Mouse (Mus musculus) neural tube, embryonic 15.5 days (tissue): ENCODE data around the gene Fosb. TPM values are rescaled to one million over a fixed set of nuclear protein-coding genes. Genes with fewer than 3 reads are reported as not detected.

Experiments
- ATAC-seq: fragments of 200-750 bp; cut with Nextera tagmentation; 2 replicates; pipeline ENCODE4 v1.8.0; 2017; ENCODE audit warnings: mild to moderate bottlenecking, moderate TSS enrichment, moderate library complexity; ENCODE audit not compliant: low FRiP score
- H3K27ac ChIP-seq: fragments of 300-500 bp; sonication (generic); replicated peaks from 2 replicates; pipeline ENCODE4 v1.5.1; 2015; ENCODE audit warnings: mild to moderate bottlenecking, inconsistent platforms
- H3K27me3 ChIP-seq: fragments of 300-500 bp; sonication (generic); replicated peaks from 2 replicates; pipeline ENCODE4 v1.6.1; 2015; ENCODE audit warnings: inconsistent platforms
- H3K36me3 ChIP-seq: fragments of 300-500 bp; sonication (generic); 2 replicates; pipeline ENCODE4 v1.6.1; 2015; ENCODE audit warnings: inconsistent platforms
- H3K4me1 ChIP-seq: fragments of 300-500 bp; sonication (generic); 2 replicates; pipeline ENCODE4 v1.6.1; 2015; ENCODE audit warnings: inconsistent platforms
- H3K4me2 ChIP-seq: fragments of 300-500 bp; sonication (generic); 2 replicates; pipeline ENCODE4 v1.6.1; 2015; ENCODE audit warnings: inconsistent platforms, mild to moderate bottlenecking, moderate library complexity
- H3K4me3 ChIP-seq: fragments of 300-500 bp; sonication (generic); replicated peaks from 2 replicates; pipeline ENCODE4 v1.5.1; 2015; ENCODE audit warnings: mild to moderate bottlenecking, inconsistent platforms
- H3K9ac ChIP-seq: fragments of 300-500 bp; sonication (generic); replicated peaks from 2 replicates; pipeline ENCODE4 v1.6.1; 2015; ENCODE audit warnings: mild to moderate bottlenecking, inconsistent platforms
- H3K9me3 ChIP-seq: fragments of 300-500 bp; sonication (generic); replicated peaks from 2 replicates; pipeline ENCODE4 v1.6.1; 2016; ENCODE audit warnings: inconsistent platforms
- WGBS: fragments of 180-500 bp; shearing (Covaris S2); methylation state at CpG from one replicate; pipeline ENCODE4 v1.1.7; 2015; ENCODE audit warnings: mixed read lengths; 5-methylcytosine and 5-hydroxymethylcytosine counted together
- polyA plus RNA-seq: library from polyadenylated mRNA; unstranded; fragments of >200 nt; fragmentation: Nextera tagmentation; extraction: Ambion mirVana; gene quantifications from 2 replicates; pipeline ENCODE4 v1.2.1, GENCODE M21; 2015

Fosb gene
- polyA plus RNA-seq, 1 experiment from 2014 or later, result 0.09 TPM

DNA sequence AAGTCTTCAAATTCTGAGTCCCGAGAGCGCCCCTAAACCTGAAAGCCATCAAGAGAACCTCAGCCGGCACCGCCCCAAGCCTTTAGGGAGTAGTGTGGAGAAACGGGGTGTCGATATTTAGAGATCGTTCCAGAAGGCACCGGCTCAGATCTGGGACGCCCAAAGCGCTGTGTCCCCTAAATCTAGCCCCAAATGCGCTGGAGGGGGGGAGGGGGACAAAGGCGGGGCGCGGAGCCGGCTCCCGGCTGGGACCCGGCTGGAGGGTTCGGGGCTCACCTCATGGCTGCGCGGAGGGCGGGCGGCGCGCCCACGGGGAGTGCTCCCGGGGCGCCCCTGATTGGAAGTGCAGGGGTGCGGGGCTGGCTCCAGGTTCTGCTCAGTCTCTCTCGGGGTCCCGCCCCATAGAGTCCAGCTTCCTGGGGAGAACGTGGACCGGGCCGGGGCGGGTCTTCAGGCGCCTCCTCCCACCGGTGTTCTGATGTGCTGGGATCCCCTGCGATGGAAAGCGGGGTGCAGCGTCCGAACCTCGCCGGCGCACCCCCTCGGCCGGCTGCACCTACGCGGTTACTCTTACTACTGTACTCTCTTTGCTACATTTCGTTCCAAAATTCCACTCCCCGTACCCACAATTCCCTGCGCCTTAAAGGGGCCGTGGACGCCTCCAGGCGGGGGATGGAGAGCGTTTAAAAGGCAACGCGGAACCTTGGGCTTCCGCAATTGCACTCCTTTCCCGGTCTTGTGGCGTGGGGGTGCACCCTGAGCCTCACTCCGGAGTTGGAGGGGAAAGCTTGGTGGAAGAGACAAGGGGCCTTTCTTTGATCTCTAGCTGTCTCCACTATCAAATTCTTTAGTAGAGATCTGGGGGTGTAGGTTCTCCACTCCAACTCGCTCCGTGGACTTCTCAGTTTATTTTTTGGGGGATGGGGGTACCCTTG, 38.3 kb downstream of the Fosb start, which contains the start of gene Vasp:
Vasp (minus strand) TSS at position 580 of the 935 bp plus-strand sequence.
- Histone ChIP-seq H3K27me3 (no peaks in the 10 kb centered on the region), H3K27ac (peak within 1 kb of the TSS; percentile 89), H3K9ac (peak within 1 kb of the TSS; percentile 88), H3K4me3 (peak within 1 kb of the TSS; percentile 96), H3K9me3 (no peaks in the 10 kb centered on the region), H3K36me3 (peaks cover 7% of the 10 kb centered on the region; the same call in 1 of the 2 replicates), H3K4me1 (peaks cover 39% of the 10 kb centered on the region), H3K4me2 (peak within 1 kb of the TSS; percentile 96)
- under 1% methylated on average over 58 of the region's 62 CpGs for WGBS
- peak; percentile 81 for ATAC-seq

DNA sequence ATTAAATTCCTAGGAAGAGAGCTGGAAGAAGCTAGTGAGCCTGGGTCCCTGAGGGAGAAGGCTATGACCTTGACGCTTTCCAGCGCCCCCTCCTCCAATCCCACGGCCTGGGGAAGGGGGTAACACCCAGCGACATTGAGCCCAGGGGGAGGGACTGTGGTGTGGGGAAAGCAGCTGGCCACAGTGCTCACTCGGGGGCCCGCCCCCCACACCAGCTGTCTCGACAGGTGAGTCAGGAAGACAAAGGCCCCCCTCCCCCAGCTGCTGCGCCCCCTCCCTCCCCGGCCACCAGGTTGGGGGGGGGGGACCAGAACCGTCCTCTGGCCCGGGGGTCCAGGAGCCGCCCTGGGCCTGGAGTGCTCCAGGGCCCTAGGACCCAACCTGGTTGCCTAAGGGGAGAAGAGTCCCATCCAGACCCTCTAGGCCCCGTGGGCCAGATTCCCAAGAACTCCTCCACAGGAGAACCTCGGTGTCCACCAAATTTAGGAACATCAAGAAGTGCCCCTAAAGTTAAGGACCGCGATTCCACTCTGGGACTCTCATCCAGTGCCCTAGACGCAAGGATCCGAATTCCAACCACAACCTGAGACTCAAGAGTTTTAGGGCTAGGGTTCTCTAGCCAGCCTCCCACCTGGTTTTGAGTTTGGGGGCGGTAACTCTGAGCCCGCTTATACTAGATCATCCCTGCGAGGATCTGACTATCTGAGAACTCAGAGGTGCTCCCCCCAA, 39.2 kb downstream of the Fosb start:
- H3K4me3 ChIP-seq, result peak overlapping the region; percentile 96
- peak overlapping the region; percentile 89 for H3K27ac ChIP-seq
- H3K9ac ChIP-seq, result peak overlapping the region; percentile 88
- H3K4me1 ChIP-seq, result peaks cover 47% of the 10 kb centered on the region
- no peaks in the 10 kb centered on the region for H3K27me3 ChIP-seq
- WGBS, result 1% methylated on average over 20 of the region's 21 CpGs
- ATAC-seq, result no peak; the same call in 1 of the 2 replicates
- peak overlapping the region; percentile 96 for H3K4me2 ChIP-seq
- peaks cover 7% of the 10 kb centered on the region; the same call in 1 of the 2 replicates for H3K36me3 ChIP-seq
- H3K9me3 ChIP-seq, result no peaks in the 10 kb centered on the region

DNA sequence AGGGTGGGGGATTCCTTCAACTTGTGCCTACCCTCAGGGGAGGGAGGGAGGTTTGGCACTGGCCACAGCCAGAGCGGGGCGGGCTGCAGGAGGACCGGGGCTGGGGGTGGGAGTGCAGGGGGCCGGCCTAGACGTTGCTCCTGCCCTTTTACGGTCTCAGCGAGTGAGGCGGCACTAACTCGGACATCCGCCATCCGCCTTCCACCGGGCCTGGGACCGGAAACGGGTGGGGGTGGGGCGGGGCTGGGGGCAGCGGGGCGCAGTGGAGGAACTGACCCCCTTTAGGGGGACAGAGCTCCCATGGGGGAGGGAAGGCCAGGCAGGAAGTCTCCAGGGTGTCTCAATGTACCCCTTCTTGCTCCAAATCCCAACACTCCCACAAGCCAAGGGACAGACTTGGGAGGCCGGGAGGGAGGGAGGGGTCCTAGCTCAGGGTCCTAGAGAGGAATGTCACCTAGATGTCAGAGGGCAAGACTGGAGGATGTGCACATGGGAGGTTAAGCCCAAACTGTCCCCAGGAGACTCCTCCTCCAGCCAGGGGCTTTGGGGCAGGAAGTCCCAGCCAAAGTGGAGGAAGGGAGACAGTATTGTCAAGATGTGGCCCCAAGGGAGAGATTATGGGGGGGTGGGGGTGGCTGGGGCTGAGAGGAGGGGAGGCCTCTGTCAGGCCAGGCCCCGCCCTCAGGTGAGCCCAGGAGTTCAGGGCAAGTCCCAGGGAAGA, 40.0 kb downstream of the Fosb start:
- peaks cover 51% of the 10 kb centered on the region for H3K4me1 ChIP-seq
- H3K27ac ChIP-seq, result peak overlapping the region; percentile 77

DNA sequence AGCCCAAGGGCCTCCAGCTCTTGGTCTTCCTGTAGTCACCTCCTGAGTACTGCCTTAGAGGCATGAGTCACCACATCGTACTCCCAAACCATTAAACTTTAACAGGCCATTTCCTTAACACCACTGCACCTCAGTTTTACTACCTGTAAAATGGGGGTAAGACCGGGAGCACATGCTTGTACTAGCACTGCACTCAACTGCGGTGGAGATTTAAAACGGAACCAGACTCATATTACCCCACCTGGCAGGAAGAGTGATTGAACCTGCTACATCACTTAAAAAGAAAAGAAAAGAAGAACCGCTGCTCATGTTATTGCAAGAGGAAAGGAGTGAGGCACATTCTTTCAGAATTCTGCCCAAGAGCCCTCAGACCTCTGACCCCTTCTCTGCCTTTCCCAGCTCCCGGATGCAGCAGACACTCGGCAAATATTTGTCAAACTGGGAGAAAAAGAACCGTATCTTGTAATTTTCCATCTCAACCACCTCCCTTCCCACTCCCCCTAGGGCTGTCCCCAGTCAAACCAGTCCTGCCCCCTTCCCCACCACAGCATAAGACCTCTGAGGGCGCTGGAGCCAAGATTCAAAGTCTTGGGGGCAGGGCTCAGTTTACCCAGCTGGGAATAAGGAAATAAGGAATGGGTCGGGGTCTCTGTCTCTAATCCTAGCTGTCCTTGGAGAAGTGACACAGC, 40.7 kb downstream of the Fosb start:
- Histone ChIP-seq H3K4me1 (peaks cover 51% of the 10 kb centered on the region), H3K27ac (peak overlapping the region; percentile 77), H3K9me3 (no peaks in the 10 kb centered on the region), H3K9ac (peak overlapping the region; percentile 88), H3K27me3 (no peaks in the 10 kb centered on the region), H3K4me3 (peak overlapping the region; percentile 96), H3K36me3 (peaks cover 15% of the 10 kb centered on the region), H3K4me2 (peak overlapping the region; percentile 96)
- no peak for ATAC-seq
- 50% methylated on average over 10 of the region's 10 CpGs for WGBS

More for the DNA sequence above, 40.0 kb downstream of the Fosb start:
- Histone ChIP-seq H3K4me2 (peak overlapping the region; percentile 96), H3K9me3 (no peaks in the 10 kb centered on the region), H3K4me3 (peak overlapping the region; percentile 96), H3K9ac (peak overlapping the region; percentile 88), H3K36me3 (peaks cover 7% of the 10 kb centered on the region; the same call in 1 of the 2 replicates), H3K27me3 (no peaks in the 10 kb centered on the region)
- WGBS, result 2% methylated on average over 18 of the region's 19 CpGs
- ATAC-seq, result no peak

DNA sequence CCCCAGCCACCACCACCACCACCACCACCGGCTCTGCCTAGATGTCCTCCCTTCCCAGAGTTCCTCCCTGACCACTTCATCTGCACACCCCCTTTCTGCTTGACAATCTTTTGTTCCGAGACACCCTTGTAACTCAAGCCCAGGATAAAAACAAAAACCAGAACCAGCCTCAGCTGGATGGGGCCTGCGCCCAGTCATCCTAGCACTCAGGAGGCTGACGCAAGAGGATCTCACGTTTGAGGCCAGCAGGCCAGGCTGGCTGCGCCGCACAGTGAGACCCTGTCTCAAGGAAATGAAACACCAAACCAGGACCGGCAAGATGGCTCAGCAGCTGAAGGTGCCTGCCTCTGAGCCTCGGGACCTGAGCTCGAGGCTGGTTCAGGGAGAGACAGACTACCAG, 42.8 kb downstream of the Fosb start:
- Histone ChIP-seq H3K4me1 (peaks cover 46% of the 10 kb centered on the region), H3K4me2 (no peak overlapping the region), H3K9me3 (no peaks in the 10 kb centered on the region), H3K9ac (no peak overlapping the region), H3K36me3 (peaks cover 33% of the 10 kb centered on the region), H3K4me3 (no peak overlapping the region), H3K27me3 (no peaks in the 10 kb centered on the region), H3K27ac (no peak overlapping the region)
- WGBS, result 75% methylated on average over 10 of the region's 10 CpGs
- no peak for ATAC-seq

DNA sequence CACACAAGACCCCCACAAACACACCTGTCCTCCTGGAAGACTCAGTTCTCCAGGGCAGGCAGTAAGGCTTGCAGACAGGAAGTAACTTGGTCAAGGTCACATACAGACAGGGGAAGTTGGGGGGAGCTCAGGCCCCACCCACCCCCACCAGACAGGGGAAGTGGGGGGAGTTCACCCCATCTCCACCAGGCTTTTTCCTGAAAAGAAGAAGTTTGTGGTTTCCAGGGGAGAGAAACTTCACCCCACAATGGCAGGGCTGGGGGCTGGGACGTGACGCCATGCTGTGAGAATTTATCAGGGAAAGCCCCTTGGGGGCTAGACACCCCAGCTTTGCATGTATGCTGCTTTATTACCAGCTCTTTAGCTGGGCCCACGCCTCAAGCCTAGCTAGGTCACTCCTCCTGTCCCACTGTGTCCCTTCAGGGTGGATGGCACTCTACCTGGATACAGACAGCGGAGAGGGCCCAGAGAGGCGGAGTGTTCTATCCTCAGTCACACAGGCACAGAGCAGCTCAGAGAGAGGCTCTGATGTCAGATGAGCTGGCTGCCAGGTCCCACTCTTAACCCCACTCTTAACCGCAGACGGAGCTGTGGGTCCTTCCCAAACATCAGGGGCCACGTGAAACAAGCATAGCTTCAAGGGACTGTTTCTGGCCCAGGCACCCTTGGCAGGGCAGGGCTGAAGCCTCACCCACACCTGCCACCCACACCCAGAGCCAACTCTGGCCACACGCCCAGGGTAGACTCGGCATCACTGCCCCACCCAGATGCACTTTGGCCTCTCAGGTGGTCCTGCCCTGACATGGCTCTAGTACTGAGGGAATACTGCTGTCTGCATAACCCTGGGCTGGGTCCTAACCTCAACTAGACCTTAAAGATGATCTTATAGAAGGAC, 43.7 kb downstream of the Fosb start:
- Histone ChIP-seq H3K9me3 (no peaks in the 10 kb centered on the region), H3K4me3 (no peak overlapping the region), H3K27me3 (no peaks in the 10 kb centered on the region), H3K27ac (no peak overlapping the region), H3K4me1 (peaks cover 46% of the 10 kb centered on the region), H3K4me2 (no peak overlapping the region), H3K36me3 (peaks cover 40% of the 10 kb centered on the region), H3K9ac (no peak overlapping the region)
- WGBS, result 86% methylated on average over 10 of the region's 10 CpGs
- ATAC-seq, result no peak

DNA sequence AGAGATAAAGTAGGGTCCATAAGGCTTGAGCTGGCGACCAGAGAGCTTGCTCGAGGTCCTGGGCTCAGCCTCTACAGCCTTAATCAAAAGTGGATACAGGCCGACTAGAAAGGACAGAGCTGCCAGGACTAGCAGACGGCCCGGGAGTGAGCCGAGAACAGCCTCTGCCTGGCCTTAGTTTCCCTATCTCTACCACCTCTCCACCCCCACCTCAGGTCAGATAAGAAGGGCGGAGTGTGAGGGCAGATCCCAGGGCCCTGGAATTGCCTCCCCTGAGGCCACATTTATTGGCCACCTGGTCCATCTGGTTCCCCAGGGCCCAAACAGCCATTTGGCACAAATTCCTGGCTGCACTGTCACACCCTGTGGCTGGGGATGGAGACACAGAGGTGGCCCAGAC, 44.7 kb downstream of the Fosb start:
- peaks cover 47% of the 10 kb centered on the region for H3K36me3 ChIP-seq
- H3K4me2 ChIP-seq, result no peak overlapping the region
- H3K27ac ChIP-seq, result no peak overlapping the region
- H3K9me3 ChIP-seq, result no peaks in the 10 kb centered on the region
- H3K4me1 ChIP-seq, result peaks cover 36% of the 10 kb centered on the region
- H3K27me3 ChIP-seq, result no peaks in the 10 kb centered on the region
- WGBS, result 80% methylated on average over 7 of the region's 7 CpGs
- no peak for ATAC-seq
- no peak overlapping the region for H3K9ac ChIP-seq
- H3K4me3 ChIP-seq, result no peak overlapping the region

DNA sequence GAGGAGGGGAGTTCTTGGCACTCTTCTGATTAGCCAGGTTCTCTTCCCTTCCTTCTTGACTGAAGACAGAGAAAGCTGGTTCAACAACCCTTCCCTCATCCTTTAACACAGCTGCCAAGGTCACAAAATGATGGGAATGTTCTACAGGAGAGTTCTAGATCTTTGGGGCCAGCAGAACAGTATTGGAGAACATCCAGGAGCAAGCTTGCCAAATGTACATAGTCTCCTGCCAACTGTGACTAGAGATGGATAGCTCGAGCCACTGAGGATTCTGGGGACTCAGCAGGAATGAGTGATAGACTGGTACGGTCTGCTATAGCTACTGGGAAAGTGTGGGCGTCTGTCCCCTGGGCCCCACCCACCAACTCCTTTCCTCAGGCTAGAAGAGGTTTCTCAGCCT, 51.5 kb downstream of the Fosb start:
- WGBS, result 79% methylated on average over 3 of the region's 3 CpGs
- Histone ChIP-seq H3K9me3 (no peaks in the 10 kb centered on the region), H3K27ac (no peak overlapping the region), H3K4me3 (no peak overlapping the region), H3K36me3 (peaks cover 70% of the 10 kb centered on the region), H3K27me3 (no peaks in the 10 kb centered on the region), H3K9ac (no peak overlapping the region), H3K4me1 (no peaks in the 10 kb centered on the region), H3K4me2 (no peak overlapping the region)
- no peak for ATAC-seq

DNA sequence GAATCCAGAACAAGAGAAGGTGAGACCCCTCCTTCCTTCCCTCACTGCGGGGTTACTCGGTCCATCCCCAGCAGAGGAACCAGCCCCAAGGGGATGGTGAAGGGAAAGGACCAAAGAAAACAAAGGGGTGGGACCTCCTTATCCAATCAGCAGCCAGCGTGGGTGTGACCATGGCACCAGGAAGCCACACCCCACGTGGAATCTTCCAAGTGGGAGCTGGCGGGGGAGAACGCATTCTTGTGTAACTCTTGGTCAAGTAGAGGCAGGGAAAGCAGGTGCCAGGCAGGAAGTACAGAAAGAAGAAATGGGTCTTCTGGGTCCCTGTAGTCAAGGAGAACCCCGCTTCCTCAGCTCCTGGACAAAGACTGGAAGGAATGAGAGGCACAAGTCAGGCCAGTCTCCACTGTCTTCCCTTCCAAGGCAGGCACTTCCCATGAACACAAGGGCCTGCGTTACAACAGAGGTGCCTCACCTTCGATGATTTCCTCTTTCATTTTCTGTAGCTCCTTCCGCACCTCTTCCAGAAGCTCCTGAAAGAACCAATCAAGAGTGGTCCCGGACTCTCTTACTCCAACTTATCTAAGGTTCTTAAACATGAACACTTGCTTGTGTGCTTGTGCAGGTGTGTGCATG, 52.3 kb downstream of the Fosb start:
- peak; percentile 68 for ATAC-seq
- 37% methylated on average over 11 of the region's 11 CpGs for WGBS
- no peaks in the 10 kb centered on the region for H3K4me1 ChIP-seq
- no peaks in the 10 kb centered on the region for H3K9me3 ChIP-seq
- no peak overlapping the region for H3K4me3 ChIP-seq
- H3K27ac ChIP-seq, result no peak overlapping the region
- no peak overlapping the region for H3K9ac ChIP-seq
- no peak overlapping the region for H3K4me2 ChIP-seq
- H3K27me3 ChIP-seq, result no peaks in the 10 kb centered on the region
- peaks cover 62% of the 10 kb centered on the region for H3K36me3 ChIP-seq

DNA sequence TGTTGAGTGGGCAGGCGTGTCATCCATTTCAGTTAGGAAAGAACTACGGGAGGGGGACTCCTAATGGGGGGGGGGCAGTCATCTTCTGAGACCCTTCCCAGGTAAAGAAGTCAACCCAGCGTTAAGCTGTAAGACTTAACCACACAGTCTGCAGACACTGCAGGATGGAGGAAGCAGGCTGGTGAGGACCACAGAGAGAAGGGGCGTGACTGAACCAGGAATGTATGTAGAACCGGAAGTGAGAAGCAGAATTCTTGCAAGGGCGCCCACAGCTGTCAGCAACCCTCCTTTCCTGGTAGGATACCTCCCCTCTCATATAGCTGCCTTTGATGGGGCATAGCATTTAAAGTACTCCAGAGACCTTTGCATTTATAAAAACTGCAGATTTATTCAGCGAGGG, 53.3 kb downstream of the Fosb start:
- WGBS, result 88% methylated on average over 7 of the region's 7 CpGs
- H3K9ac ChIP-seq, result no peak overlapping the region
- H3K4me3 ChIP-seq, result no peak overlapping the region
- H3K9me3 ChIP-seq, result no peaks in the 10 kb centered on the region
- no peaks in the 10 kb centered on the region for H3K4me1 ChIP-seq
- no peak overlapping the region for H3K27ac ChIP-seq
- H3K27me3 ChIP-seq, result no peaks in the 10 kb centered on the region
- no peak for ATAC-seq
- H3K36me3 ChIP-seq, result peaks cover 54% of the 10 kb centered on the region
- no peak overlapping the region for H3K4me2 ChIP-seq
